Comparison of ENCODE assay signal across 16 mouse cellular contexts in genomic region chr12:119230444-119230843, GRCm38 (mm10). TPM values are rescaled to one million over a fixed set of nuclear protein-coding genes. Genes with fewer than 3 reads are reported as not detected.
DNase-seq lines count a peak whose midpoint lies in the region; ATAC-seq and TF ChIP-seq lines count a peak whose summit lies in the region.
"Had no signal": no experiment of that assay in that cellular context is flagged by ENCODE, and none has a peak within 500 bp of the region (broad histone marks: within the 10 kb centered on the region; RNA-seq: fewer than 3 reads in every experiment).

No protein-coding gene starts in this region.

- DNase-seq in adrenal gland, adult (ENCODE audit: inconsistent age in 2 of 2, low spot score in 1 of 2) = peak; percentile 22 to 83
- DNase-seq in adrenal gland, postnatal 4 days (ENCODE audit: low spot score in 2 of 2) = no peak
- peak; percentile 50 for DNase-seq in CD4-positive, CD25-positive, alpha-beta regulatory T cell, adult 2 months (ENCODE audit: low read depth, low spot score)
- no peak for DNase-seq in gastrocnemius, postnatal 4 days (ENCODE audit: low spot score in 2 of 2)
- DNase-seq in spleen, postnatal 14 days (ENCODE audit: low spot score in 2 of 2) = no peak
- DNase-seq: cerebellum, adult 8-10 months; heart, adult 11 months; liver, embryonic 13.5 days; lung, postnatal 36 days; thymus, adult 18-20 months had no signal

- no peak overlapping the region for H3K4me2 ChIP-seq in kidney, embryonic 16.5 days (replicated peaks; ENCODE audit: low read depth, low read length)
- H3K4me2 ChIP-seq in forebrain, embryonic 16.5 days (ENCODE audit: low read length) = no peak overlapping the region
- H3K4me2 ChIP-seq: forebrain, embryonic 15.5 days; liver, embryonic 13.5 days had no signal

- TF ChIP-seq POLR2A in bone marrow macrophage, adult 2 months (IDR thresholded peaks at IDR 0.05; ENCODE audit: borderline replicate concordance, low read depth, low read length) = no peak

- no peak for TF ChIP-seq CTCF in bone marrow macrophage, adult 2 months (IDR thresholded peaks at IDR 0.05; ENCODE audit: low read depth, low read length)

- no peak overlapping the region for H3K9ac ChIP-seq in kidney, embryonic 16.5 days (replicated peaks; ENCODE audit: low read length)
- H3K9ac ChIP-seq in forebrain, embryonic 16.5 days (replicated peaks; ENCODE audit: low read depth, low read length) = no peak overlapping the region
- H3K9ac ChIP-seq: forebrain, embryonic 15.5 days; liver, embryonic 13.5 days had no signal

- 0 out of 2 replicates have a peak, but pooled peaks have one; percentile 57 for ATAC-seq in kidney, embryonic 16.5 days (ENCODE audit: low FRiP score, low TSS enrichment)
- ATAC-seq in forebrain, embryonic 16.5 days = no peak
- ATAC-seq: forebrain, embryonic 15.5 days; intestine, embryonic 16.5 days had no signal

- H3K36me3 ChIP-seq in kidney, embryonic 16.5 days (ENCODE audit: insufficient read depth, low read length) = no peaks in the 10 kb centered on the region
- H3K36me3 ChIP-seq in forebrain, embryonic 16.5 days (ENCODE audit: control insufficient read depth, insufficient read depth) = no peaks in the 10 kb centered on the region
- H3K36me3 ChIP-seq: forebrain, embryonic 15.5 days; liver, embryonic 13.5 days had no signal

- no peaks in the 10 kb centered on the region for H3K9me3 ChIP-seq in kidney, embryonic 16.5 days (ENCODE audit: low read length)
- no peaks in the 10 kb centered on the region for H3K9me3 ChIP-seq in forebrain, embryonic 16.5 days (ENCODE audit: control insufficient read depth, low read length)
- H3K9me3 ChIP-seq: forebrain, embryonic 15.5 days; liver, embryonic 13.5 days had no signal

- H3K4me3 ChIP-seq in bone marrow macrophage, adult 2 months (ENCODE audit: insufficient read depth, low read length) = no peak overlapping the region
- no peak overlapping the region for H3K4me3 ChIP-seq in kidney, embryonic 16.5 days (ENCODE audit: low read length)
- H3K4me3 ChIP-seq in forebrain, embryonic 16.5 days (replicated peaks; ENCODE audit: low read length) = no peak overlapping the region
- H3K4me3 ChIP-seq: forebrain, embryonic 15.5 days; liver, embryonic 13.5 days had no signal

- 0 out of 2 replicates have a peak overlapping the region, but pooled peaks have one; percentile 4 for H3K27ac ChIP-seq in bone marrow macrophage, adult 2 months (ENCODE audit: insufficient read depth, low read depth, low read length)
- peak overlapping the region; percentile 43; the same call in 1 of the 2 replicates for H3K27ac ChIP-seq in kidney, embryonic 16.5 days (ENCODE audit: low read length)
- H3K27ac ChIP-seq in forebrain, embryonic 16.5 days (ENCODE audit: low read length) = no peak overlapping the region
- H3K27ac ChIP-seq: forebrain, embryonic 15.5 days; liver, embryonic 13.5 days had no signal

- H3K27me3 ChIP-seq in kidney, embryonic 16.5 days (ENCODE audit: insufficient read depth, low read length) = no peaks in the 10 kb centered on the region
- H3K27me3 ChIP-seq in forebrain, embryonic 16.5 days (replicated peaks; ENCODE audit: control insufficient read depth, insufficient read depth, low read length) = no peaks in the 10 kb centered on the region
- H3K27me3 ChIP-seq: forebrain, embryonic 15.5 days had no signal

- H3K4me1 ChIP-seq in bone marrow macrophage, adult 2 months (ENCODE audit: control insufficient read depth, insufficient read depth, low read length) = peaks cover 10% of the 10 kb centered on the region
- H3K4me1 ChIP-seq in kidney, embryonic 16.5 days (ENCODE audit: insufficient read depth, low read length) = 0 out of 2 replicates have a peak, but pooled peaks cover 6% of the 10 kb centered on the region
- H3K4me1 ChIP-seq in forebrain, embryonic 16.5 days (replicated peaks; ENCODE audit: control insufficient read depth, insufficient read depth, low read length) = peaks cover 5% of the 10 kb centered on the region
- H3K4me1 ChIP-seq: liver, embryonic 13.5 days had no signal

RNA-seq across cellular contexts. Expression of gene Itgb8, which starts 8.2 kb away (rescaled TPM):
- total RNA-seq in adrenal gland, postnatal 4 days (2021) = 1 to 10 TPM; 3.6 to 6.2 TPM
- not detected in 2 replicates for polyA plus RNA-seq in bone marrow macrophage, adult 2 months (2012; ENCODE audit: insufficient read depth, insufficient read length, missing spikeins)
- polyA plus RNA-seq in kidney, embryonic 16.5 days (2015; fragmentation: Nextera tagmentation; extraction: Ambion mirVana) = 3.4 and 4.5 TPM in 2 replicates
- total RNA-seq in gastrocnemius, postnatal 4 days (2021) = 1 to 10 TPM; 5.1 to 6.2 TPM
- 10.2 and 11.9 TPM in 2 replicates for polyA plus RNA-seq in forebrain, embryonic 16.5 days (2015; fragmentation: Nextera tagmentation; extraction: Ambion mirVana)
- total RNA-seq: MEL had no signal

Comparison
In these comparisons a context has a peak if more than half of its experiments do, and no peak if none do; other contexts are left out.
1. DNase-seq: peak in adrenal gland, adult (2 of 2) and CD4-positive, CD25-positive, alpha-beta regulatory T cell, adult 2 months (single experiment); none in adrenal gland, postnatal 4 days (0 of 2), gastrocnemius, postnatal 4 days (0 of 2) and spleen, postnatal 14 days (0 of 2).